Mouse (Mus musculus): ENCODE measurements around the gene Gm17027. TPM values are rescaled to one million over a fixed set of nuclear protein-coding genes. Genes with fewer than 3 reads are reported as not detected.

The Gm17027 gene
- not detected for polyA plus RNA-seq (2014; fragmentation: Illumina TruSeq; extraction: RNeasy Lipid Tissue Mini Kit (QIAGEN cat#74804); ENCODE audit: low read depth, low replicate concordance)

DNA sequence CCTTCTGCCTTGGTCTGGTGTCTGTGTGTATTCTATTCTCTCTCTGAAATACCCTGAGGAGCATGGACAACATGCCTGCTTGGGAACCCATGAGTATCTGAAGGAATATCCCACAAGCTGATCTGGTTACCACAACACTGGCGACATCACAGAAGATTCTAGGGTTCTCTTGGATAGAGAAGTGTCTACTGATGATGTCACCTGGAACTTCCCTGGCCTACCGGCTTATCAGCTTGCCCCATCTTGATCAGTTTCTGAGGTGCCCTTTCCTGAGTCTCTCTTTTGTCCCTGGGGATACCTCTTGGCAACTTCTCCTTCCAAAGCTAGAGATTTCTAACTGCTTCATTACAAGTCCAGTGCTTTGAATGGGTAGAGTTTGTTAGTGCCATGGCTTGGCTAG lies at the start of gene Gm17027:
Gene Gm17027, minus strand, starts transcription at position 101 of the 400 bp plus-strand sequence.

DNA sequence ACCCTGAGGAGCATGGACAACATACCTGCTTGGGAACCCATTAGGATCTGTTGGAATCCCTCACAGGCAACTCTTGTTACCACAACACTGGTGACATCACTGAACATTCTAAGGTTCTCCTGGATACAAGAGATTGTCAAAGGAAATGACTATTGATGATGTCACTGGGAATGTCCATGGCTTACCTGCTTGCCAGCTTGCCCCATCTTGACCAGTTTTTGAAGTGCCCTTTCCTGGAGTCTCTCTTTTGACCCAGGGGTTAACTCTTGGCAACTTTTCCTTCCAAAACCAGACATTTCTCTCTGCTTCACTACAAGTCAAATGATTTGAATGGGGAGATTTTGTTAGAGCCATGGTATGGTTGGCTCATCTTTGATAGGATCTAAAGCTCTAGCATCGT lies 28.3 kb upstream of the Gm17027 start, which contains the start of gene Gm3573:
Gene Gm3573, minus strand, starts transcription at position 101 of the 400 bp plus-strand sequence.

DNA sequence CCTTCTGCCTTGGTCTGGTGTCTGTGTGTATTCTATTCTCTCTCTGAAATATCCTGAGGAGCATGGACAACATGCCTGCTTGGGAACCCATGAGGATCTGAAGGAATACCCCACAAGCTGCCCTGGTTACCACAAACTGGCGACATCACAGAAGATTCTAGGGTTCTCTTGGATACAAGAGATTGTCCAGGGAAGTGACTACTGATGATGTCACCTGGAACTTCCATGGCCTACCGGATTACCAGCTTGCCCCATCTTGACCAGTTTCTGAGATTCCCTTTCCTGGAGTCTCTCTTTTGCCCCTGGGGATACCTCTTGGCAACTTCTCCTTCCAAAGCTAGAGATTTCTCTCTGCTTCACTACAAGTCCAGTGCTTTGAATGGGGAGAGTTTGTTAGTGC lies 45.2 kb downstream of the Gm17027 start, which contains the start of gene Gm7951:
Gene Gm7951, minus strand, starts transcription at position 101 of the 400 bp plus-strand sequence.

Other genes with a start within 250 kb of the Gm17027 start
- gene 1700049E17Rik1, start 237.7 kb downstream of the Gm17027 start, polyA plus RNA-seq (2014; fragmentation: Illumina TruSeq; extraction: RNeasy Lipid Tissue Mini Kit (QIAGEN cat#74804); ENCODE audit: low read depth, low replicate concordance): not detected
- gene 1700024B05Rik, start 218.6 kb downstream of the Gm17027 start, polyA plus RNA-seq (2014; fragmentation: Illumina TruSeq; extraction: RNeasy Lipid Tissue Mini Kit (QIAGEN cat#74804); ENCODE audit: low read depth, low replicate concordance): not detected
- gene Gm6401, start 194.7 kb downstream of the Gm17027 start, polyA plus RNA-seq (2014; fragmentation: Illumina TruSeq; extraction: RNeasy Lipid Tissue Mini Kit (QIAGEN cat#74804); ENCODE audit: low read depth, low replicate concordance): not detected
- not detected for gene Gm3543, start 179.3 kb downstream of the Gm17027 start, polyA plus RNA-seq (2014; fragmentation: Illumina TruSeq; extraction: RNeasy Lipid Tissue Mini Kit (QIAGEN cat#74804); ENCODE audit: low read depth, low replicate concordance)
- not detected for gene Gm7951, start 45.3 kb downstream of the Gm17027 start, polyA plus RNA-seq (2014; fragmentation: Illumina TruSeq; extraction: RNeasy Lipid Tissue Mini Kit (QIAGEN cat#74804); ENCODE audit: low read depth, low replicate concordance)
- not detected for gene Gm3573, start 28.2 kb upstream of the Gm17027 start, polyA plus RNA-seq (2014; fragmentation: Illumina TruSeq; extraction: RNeasy Lipid Tissue Mini Kit (QIAGEN cat#74804); ENCODE audit: low read depth, low replicate concordance)
- not detected for gene Gm17026, start 97.4 kb upstream of the Gm17027 start, polyA plus RNA-seq (2014; fragmentation: Illumina TruSeq; extraction: RNeasy Lipid Tissue Mini Kit (QIAGEN cat#74804); ENCODE audit: low read depth, low replicate concordance)
- not detected for gene Gm9611, start 134.7 kb upstream of the Gm17027 start, polyA plus RNA-seq (2014; fragmentation: Illumina TruSeq; extraction: RNeasy Lipid Tissue Mini Kit (QIAGEN cat#74804); ENCODE audit: low read depth, low replicate concordance)
- gene Gm7995, start 147.6 kb upstream of the Gm17027 start, polyA plus RNA-seq (2014; fragmentation: Illumina TruSeq; extraction: RNeasy Lipid Tissue Mini Kit (QIAGEN cat#74804); ENCODE audit: low read depth, low replicate concordance): not detected

Data from adipose tissue, adult 10 weeks (tissue).